Mouse (Mus musculus) megakaryocyte-erythroid progenitor cell, adult 5-6 weeks (primary cell): ENCODE data around the gene Rasal1. TPM values are rescaled to one million over a fixed set of nuclear protein-coding genes. Genes with fewer than 3 reads are reported as not detected.
A peak's percentile ranks its signal among the peaks of the same experiment; 100 is the strongest.

Source experiments
- ATAC-seq: replicated peaks from 2 replicates; pipeline ENCODE4 v1.8.0; 2016; ENCODE audit warnings: mild to moderate bottlenecking, inconsistent platforms; ENCODE audit not compliant: severe bottlenecking, poor library complexity, low FRiP score, low TSS enrichment
- total RNA-seq, 2 experiments: library from RNA; stranded (forward) in 1 of 2; stranded (reverse) in 1 of 2; fragments of 200-1000, 215-1000 nt in 1 of 2; fragments of >200 nt in 1 of 2; fragmentation: Nextera tagmentation in 1 of 2; gene quantifications; 2 replicates each; pipeline ENCODE4 v1.2.3; 2014 to 2017

Rasal1 gene
- total RNA-seq, 2 experiments from 2014 or later = not detected

- ATAC-seq = no peak
These were observed 1.3 kb downstream of the Rasal1 start for GRCm38 (mm10) chr5:120649938-120650337.

GRCm38 (mm10) chr5:120651230-120651629, 2.6 kb downstream of the Rasal1 start:
- no peak for ATAC-seq

- ATAC-seq = no peak
These were observed 4.5 kb downstream of the Rasal1 start for GRCm38 (mm10) chr5:120652915-120653701.

- no peak for ATAC-seq
These were observed 5.3 kb downstream of the Rasal1 start for GRCm38 (mm10) chr5:120653873-120654272.

GRCm38 (mm10) chr5:120656281-120656751, 7.7 kb downstream of the Rasal1 start:
- no peak for ATAC-seq

- ATAC-seq = no peak
These were observed 12.2 kb downstream of the Rasal1 start for GRCm38 (mm10) chr5:120660816-120661215.

- no peak for ATAC-seq
These were observed 16.3 kb downstream of the Rasal1 start for GRCm38 (mm10) chr5:120664888-120665287.

GRCm38 (mm10) chr5:120668761-120669160, 20.1 kb downstream of the Rasal1 start:
- no peak for ATAC-seq

- ATAC-seq = no peak
These were observed 21.5 kb downstream of the Rasal1 start for GRCm38 (mm10) chr5:120670132-120670531.

- no peak for ATAC-seq
These were observed 23.3 kb downstream of the Rasal1 start for GRCm38 (mm10) chr5:120671865-120672264.

- ATAC-seq = peak; percentile 66
These were observed 25.0 kb downstream of the Rasal1 start for GRCm38 (mm10) chr5:120673626-120674025.

- no peak for ATAC-seq
These were observed 25.9 kb downstream of the Rasal1 start for GRCm38 (mm10) chr5:120674229-120675145.

GRCm38 (mm10) chr5:120677516-120677915, 28.9 kb downstream of the Rasal1 start:
- ATAC-seq = peak; percentile 20; the same call in 1 of the 2 replicates

GRCm38 (mm10) chr5:120679676-120680555, 31.3 kb downstream of the Rasal1 start:
- no peak for ATAC-seq

- ATAC-seq = no peak
These were observed 32.3 kb downstream of the Rasal1 start for GRCm38 (mm10) chr5:120680918-120681317.

GRCm38 (mm10) chr5:120682982-120683771, 34.6 kb downstream of the Rasal1 start:
- no peak for ATAC-seq

GRCm38 (mm10) chr5:120685678-120686077, 37.1 kb downstream of the Rasal1 start:
- no peak for ATAC-seq

- ATAC-seq = no peak
These were observed 38.3 kb downstream of the Rasal1 start for GRCm38 (mm10) chr5:120686749-120687483.
